Mouse (Mus musculus): ENCODE measurements around the gene Pax6.

Gene Pax6

GRCm38 (mm10) chr2:105668271-105669270 lies at the start of gene Pax6:
Gene Pax6, plus strand, starts transcription at chr2:105668900.
- DNase-seq (ENCODE audit: low read depth, low spot score) = no peak

- DNase-seq (ENCODE audit: low read depth, low spot score) = no peak
Observed at GRCm38 (mm10) chr2:105648933-105649332, 19.8 kb upstream of the Pax6 start.

- no peak for DNase-seq (ENCODE audit: low read depth, low spot score)
Observed at GRCm38 (mm10) chr2:105656456-105656855, 12.2 kb upstream of the Pax6 start.

DNA sequence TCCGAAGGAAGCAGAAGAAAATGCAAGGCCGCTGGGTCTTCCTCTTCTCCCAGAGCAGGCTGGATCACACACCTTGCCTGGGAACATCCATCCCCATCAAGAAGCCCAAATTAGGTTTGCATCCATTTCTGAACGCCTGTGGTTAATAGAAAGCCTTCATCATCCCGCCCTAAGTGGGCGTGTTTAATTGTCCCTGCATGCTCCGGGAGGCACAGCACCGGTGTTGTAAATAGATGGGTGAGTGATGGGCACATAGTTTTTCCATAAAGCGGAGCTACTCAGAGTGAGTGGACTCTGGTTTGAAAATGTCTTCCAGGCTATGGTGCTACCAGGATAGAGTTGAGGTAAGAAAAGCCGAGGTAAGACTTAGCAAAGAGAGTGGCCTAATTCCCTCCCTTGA lies 9.3 kb upstream of the Pax6 start:
- no peak for DNase-seq (ENCODE audit: low read depth, low spot score)

DNA sequence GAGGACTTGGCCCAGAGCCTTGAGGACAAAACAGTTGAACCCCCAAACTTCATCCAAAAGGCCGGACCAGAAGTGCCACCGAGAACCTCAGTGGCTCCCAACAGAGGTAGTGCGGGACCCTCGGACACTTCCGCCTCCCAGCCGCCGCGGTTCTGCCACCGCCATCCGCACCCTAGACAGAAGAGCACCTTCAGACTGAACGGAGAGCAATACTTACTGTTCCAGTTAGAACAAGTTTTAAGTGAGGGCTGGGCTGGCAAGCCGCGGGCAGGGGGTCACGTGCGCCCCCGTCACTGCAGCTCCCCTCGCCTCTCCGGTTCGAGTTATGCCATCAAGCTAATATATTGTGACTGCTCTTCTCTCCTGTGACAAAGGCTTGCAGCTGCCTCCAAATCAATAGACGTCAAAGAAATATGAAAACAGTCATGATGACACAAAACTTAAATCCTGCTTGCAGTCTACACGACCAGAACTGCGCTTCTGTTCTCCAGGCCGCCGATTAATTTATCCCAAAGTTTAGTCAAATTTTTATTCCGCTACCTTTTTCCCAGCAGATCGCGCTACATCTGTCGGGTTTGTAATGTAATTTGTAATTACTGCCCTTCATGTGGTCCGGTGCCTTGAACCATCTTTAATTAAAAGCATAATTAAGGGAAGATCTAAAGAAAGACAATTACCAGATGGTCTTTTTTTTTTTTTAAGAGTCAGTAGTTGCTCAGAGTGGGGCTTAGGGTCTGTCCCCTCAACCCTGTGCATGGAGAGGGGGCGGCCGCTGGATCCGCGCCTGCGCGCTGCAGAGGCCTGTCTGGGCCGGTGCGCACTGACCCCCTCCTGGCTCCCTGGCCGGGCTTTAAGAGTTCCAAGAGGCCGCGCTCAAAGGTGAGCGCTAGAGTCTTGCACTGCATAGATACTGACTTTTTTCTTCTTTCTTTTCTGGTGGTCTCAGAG lies 8.5 kb upstream of the Pax6 start:
- no peak for DNase-seq (ENCODE audit: low read depth, low spot score)

- DNase-seq (ENCODE audit: low read depth, low spot score) = no peak
Observed at GRCm38 (mm10) chr2:105660874-105661622, 7.7 kb upstream of the Pax6 start.

- no peak for DNase-seq (ENCODE audit: low read depth, low spot score)
Observed at GRCm38 (mm10) chr2:105661623-105662066, 7.1 kb upstream of the Pax6 start.

GRCm38 (mm10) chr2:105662121-105662520 lies 6.6 kb upstream of the Pax6 start:
- DNase-seq (ENCODE audit: low read depth, low spot score) = no peak

- DNase-seq (ENCODE audit: low read depth, low spot score) = no peak
Observed at GRCm38 (mm10) chr2:105662606-105663005, 6.1 kb upstream of the Pax6 start.

DNA sequence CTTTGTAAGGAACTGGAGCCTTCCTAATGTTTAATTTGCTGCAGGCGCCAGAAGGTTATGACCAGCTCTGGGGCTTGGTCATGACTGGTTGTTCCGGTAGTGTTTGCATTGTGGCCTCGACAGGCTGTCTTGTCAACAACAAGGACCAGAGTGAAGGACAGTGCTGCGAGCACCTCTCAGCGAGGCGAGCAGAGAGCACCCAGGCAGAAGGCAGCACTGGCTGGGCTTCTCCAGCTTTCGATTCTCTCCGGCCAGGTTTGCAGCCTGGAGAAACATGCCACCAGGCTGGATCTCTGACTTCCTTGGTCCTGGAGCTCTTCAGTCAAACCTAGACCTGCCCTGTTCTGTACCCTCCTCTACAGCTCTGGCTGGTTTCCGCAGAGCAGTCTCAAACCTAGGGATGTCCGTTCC lies 5.6 kb upstream of the Pax6 start:
- no peak for DNase-seq (ENCODE audit: low read depth, low spot score)

DNA sequence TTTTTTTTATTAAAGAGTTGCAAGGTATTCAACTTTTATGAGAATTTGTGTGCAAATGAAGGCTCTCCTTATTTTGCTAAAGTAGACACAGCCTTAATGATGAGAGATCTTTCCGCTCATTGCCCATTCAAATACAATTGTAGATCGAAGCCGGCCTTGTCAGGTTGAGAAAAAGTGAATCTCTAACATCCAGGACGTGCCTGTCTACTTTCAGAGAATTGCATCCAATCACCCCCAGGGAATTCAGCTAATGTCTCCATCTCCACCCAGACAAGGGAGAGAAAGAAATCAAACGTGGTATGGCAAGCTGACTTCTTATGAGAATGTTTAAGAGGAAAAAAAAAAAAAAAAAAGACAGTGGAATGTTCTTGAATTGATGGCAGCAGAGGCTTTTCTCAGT lies 3.7 kb upstream of the Pax6 start:
- DNase-seq (ENCODE audit: low read depth, low spot score) = no peak

- no peak for DNase-seq (ENCODE audit: low read depth, low spot score)
Observed at GRCm38 (mm10) chr2:105665491-105666250, 3.0 kb upstream of the Pax6 start.

- DNase-seq (ENCODE audit: low read depth, low spot score) = no peak
Observed at GRCm38 (mm10) chr2:105666331-105666730, 2.4 kb upstream of the Pax6 start.

DNA sequence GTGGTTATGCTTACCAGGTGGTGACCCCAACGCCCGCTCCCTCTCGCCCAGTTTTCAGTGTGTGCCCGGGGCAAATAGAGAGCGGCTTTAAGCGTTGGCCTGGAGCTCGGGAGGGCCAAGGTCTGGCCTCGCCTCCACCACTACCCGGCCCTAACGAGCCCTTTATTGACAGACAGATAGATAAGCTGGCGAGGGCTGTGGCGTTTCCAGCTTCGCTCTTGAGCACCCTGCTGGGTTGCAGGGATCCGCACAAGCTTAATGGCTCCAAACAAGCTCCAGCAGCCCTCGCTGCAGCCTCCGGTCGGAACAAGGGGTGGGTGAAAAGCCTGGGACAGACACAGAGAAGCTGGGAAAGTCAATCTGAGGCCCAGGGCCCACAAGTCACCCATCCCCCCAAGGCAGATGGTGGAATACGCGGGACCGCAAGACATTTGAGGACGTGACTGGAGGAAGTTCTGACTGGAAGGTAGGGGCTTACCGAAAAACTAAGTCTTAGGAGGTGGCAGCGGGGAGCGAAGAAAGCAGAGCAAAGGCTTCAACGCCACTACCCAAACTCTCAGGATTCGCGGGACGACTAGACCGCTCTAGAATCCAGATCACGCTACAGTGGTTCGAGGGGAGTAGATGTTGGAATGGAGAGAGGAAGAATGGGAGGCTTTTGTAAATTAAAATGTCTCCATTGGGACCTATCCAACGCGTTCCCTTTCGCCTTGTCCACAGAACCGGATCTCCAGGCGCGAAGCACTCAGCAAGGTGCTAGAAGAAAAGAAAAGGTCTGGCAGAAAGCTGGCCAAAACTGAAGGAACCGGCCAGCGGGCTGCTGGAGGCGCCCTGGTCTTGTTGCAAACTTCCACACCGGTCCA lies 1.7 kb upstream of the Pax6 start:
- DNase-seq (ENCODE audit: low read depth, low spot score) = no peak

GRCm38 (mm10) chr2:105667626-105667950 lies 1.1 kb upstream of the Pax6 start:
- DNase-seq (ENCODE audit: low read depth, low spot score) = no peak

- DNase-seq (ENCODE audit: low read depth, low spot score) = no peak
Observed at GRCm38 (mm10) chr2:105669371-105669861, 716 bp downstream of the Pax6 start.

- no peak for DNase-seq (ENCODE audit: low read depth, low spot score)
Observed at GRCm38 (mm10) chr2:105669881-105670730, 1.4 kb downstream of the Pax6 start.

DNA sequence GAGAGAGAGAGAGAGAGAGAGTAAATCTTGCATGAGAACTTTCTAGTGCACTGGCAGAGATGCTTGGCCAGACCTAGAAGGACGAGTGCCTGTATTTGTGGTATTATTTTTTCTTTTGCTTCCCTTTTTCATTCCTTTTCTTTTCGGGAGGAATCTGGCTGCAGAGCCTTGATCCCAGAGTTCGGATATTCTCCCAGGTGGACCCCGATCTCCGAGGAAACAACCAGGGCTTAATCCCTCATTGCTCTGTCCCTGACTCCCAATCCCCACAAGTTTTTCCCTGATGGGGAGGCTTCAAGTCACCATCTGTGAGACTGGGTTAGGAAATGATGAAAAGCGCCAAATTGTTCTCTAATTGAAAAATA lies 2.0 kb downstream of the Pax6 start:
- DNase-seq (ENCODE audit: low read depth, low spot score) = no peak

Data from brain, embryonic 18.5 days (tissue).